Mouse (Mus musculus) monocyte, adult 5-6 weeks (primary cell): Measurements from ENCODE around the gene Tada2b. TPM values are rescaled to one million over a fixed set of nuclear protein-coding genes. Genes with fewer than 3 reads are reported as not detected.

Source experiments
- ATAC-seq: fragments of 153-309, 156-312 bp; replicated peaks from 2 replicates; pipeline ENCODE4 v1.8.0; 2017; ENCODE audit warnings: mild to moderate bottlenecking; ENCODE audit not compliant: low TSS enrichment, insufficient number of reproducible peaks, severe bottlenecking, poor library complexity, low FRiP score
- total RNA-seq: library from RNA; stranded (forward); fragments of 200-1000, 200-491, 200-594 nt; gene quantifications from 3 replicates; pipeline ENCODE4 v1.2.3, GENCODE M21; 2017

Tada2b gene
- total RNA-seq, 1 experiment from 2014 or later = 15.7 TPM

GRCm38 (mm10) chr5:36483203-36484101, 633 bp downstream of the Tada2b start:
- ATAC-seq = peak; percentile 30; the same call in 1 of the 2 replicates

GRCm38 (mm10) chr5:36481114-36481513, 3.0 kb downstream of the Tada2b start:
- ATAC-seq = no peak

GRCm38 (mm10) chr5:36480398-36480797, 3.7 kb downstream of the Tada2b start:
- ATAC-seq = no peak

GRCm38 (mm10) chr5:36479735-36480134, 4.3 kb downstream of the Tada2b start:
- ATAC-seq = no peak

- no peak for ATAC-seq
Observed at GRCm38 (mm10) chr5:36478540-36479420, 5.3 kb downstream of the Tada2b start.

GRCm38 (mm10) chr5:36477486-36477885, 6.6 kb downstream of the Tada2b start:
- no peak for ATAC-seq

- ATAC-seq = peak; percentile 80
Observed at GRCm38 (mm10) chr5:36474283-36474682, 9.8 kb downstream of the Tada2b start.

GRCm38 (mm10) chr5:36472876-36473655, 11.0 kb downstream of the Tada2b start:
- ATAC-seq = no peak

GRCm38 (mm10) chr5:36471206-36471605, 12.9 kb downstream of the Tada2b start:
- no peak for ATAC-seq

GRCm38 (mm10) chr5:36465889-36466288, 18.2 kb downstream of the Tada2b start:
- ATAC-seq = no peak

GRCm38 (mm10) chr5:36464709-36465661, 19.1 kb downstream of the Tada2b start, which contains the start of gene Grpel1:
Gene Grpel1, plus strand, starts transcription at chr5:36464998.
- ATAC-seq = peak; percentile 95

- no peak for ATAC-seq
Observed at GRCm38 (mm10) chr5:36463391-36463790, 20.7 kb downstream of the Tada2b start.

- peak; percentile 48 for ATAC-seq
Observed at GRCm38 (mm10) chr5:36462810-36463209, 21.3 kb downstream of the Tada2b start.

GRCm38 (mm10) chr5:36461231-36461630, 22.9 kb downstream of the Tada2b start:
- ATAC-seq = no peak

GRCm38 (mm10) chr5:36460712-36461111, 23.4 kb downstream of the Tada2b start:
- ATAC-seq = no peak

- ATAC-seq = no peak
Observed at GRCm38 (mm10) chr5:36458926-36459325, 25.2 kb downstream of the Tada2b start.

- ATAC-seq = no peak
Observed at GRCm38 (mm10) chr5:36457706-36458105, 26.4 kb downstream of the Tada2b start.

- no peak for ATAC-seq
Observed at GRCm38 (mm10) chr5:36452821-36453220, 31.3 kb downstream of the Tada2b start.
